Mouse (Mus musculus): ENCODE data around the gene Appbp2. TPM values are rescaled to one million over a fixed set of nuclear protein-coding genes. Genes with fewer than 3 reads are reported as not detected.

The Appbp2 gene
- total and polyA plus RNA-seq, 3 experiments, result 5.3 to 47.5 (median 33.2) TPM

DNA sequence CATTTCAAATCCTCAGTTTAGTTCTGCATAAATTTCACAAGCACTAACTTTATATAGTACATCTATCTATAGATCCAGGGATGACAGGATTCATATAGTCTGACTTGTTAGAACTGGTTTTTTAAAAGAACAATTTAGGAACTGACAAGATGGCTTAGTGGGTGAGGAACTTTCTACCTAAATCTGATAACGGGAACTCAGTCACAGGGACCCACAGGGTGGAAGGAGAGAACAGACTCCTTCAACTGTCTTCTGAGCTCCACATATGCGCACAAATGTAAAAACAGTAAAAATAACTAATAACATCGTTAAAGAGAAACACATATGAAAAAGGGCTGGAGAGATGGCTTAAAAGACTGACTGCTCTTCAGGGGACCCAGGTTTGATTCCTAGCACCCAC lies 15.9 kb downstream of the Appbp2 start:
- H3K36me3 ChIP-seq (replicated peaks), result peaks cover 52% of the 10 kb centered on the region
- DNase-seq (ENCODE audit: low spot score), result no peak

DNA sequence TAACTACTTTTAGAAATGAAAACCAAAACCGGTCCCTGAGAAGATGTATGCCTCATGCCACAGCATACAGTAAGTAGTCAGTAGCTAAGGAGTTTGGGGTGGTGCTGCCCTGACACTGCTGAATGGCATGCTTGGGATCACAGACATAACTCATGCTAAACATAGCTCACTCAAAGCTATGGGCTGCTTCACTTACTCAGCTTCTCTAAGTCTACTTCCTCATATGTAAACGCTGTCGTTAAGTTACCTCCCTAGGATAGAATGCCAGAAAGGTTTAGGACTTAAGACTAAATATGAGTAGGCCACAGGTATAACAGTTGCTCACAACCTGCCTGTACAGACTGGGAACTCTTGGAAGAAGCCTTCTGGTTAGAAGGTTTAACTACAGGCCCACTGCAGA lies 20.3 kb downstream of the Appbp2 start:
- no peak for ATAC-seq (ENCODE audit: extremely low read depth, insufficient number of reproducible peaks, low FRiP score, poor library complexity, severe bottlenecking)
- Histone ChIP-seq H3K9me3 (replicated peaks) (no peaks in the 10 kb centered on the region), H3K36me3 (replicated peaks) (peaks cover 67% of the 10 kb centered on the region), H3K27me3 (ENCODE audit: insufficient read depth, low read length) (no peaks in the 10 kb centered on the region), H3K4me1 (ENCODE audit: insufficient read depth, low read depth, low read length) (peaks cover 7% of the 10 kb centered on the region), H3K4me3 (ENCODE audit: low read depth, low read length) (no peak overlapping the region)
- TF ChIP-seq TAL1 (conservative IDR thresholded peaks at IDR 0.05; ENCODE audit: low read depth, low read length) (no peak), POLR2AphosphoS5 (IDR thresholded peaks at IDR 0.05; ENCODE audit: insufficient replicate concordance, low read depth, low read length) (no peak), GATA1 (IDR thresholded peaks at IDR 0.05; ENCODE audit: borderline replicate concordance, low read length) (no peak), GATA2 (IDR thresholded peaks at IDR 0.05; ENCODE audit: borderline replicate concordance, low read depth, low read length) (no peak), CTCF (IDR thresholded peaks at IDR 0.05; ENCODE audit: low read depth, low read length) (no peak)
- DNase-seq (ENCODE audit: low spot score), result no peak

More for the DNA sequence above, 15.9 kb downstream of the Appbp2 start:
- Histone ChIP-seq H3K27me3 (ENCODE audit: insufficient read depth, low read length) (no peaks in the 10 kb centered on the region), H3K9me3 (replicated peaks) (no peaks in the 10 kb centered on the region), H3K4me3 (ENCODE audit: low read depth, low read length) (no peak overlapping the region), H3K4me1 (ENCODE audit: insufficient read depth, low read depth, low read length) (peaks cover 11% of the 10 kb centered on the region)
- TF ChIP-seq POLR2AphosphoS5 (IDR thresholded peaks at IDR 0.05; ENCODE audit: insufficient replicate concordance, low read depth, low read length), result no peak
- no peak for TF ChIP-seq GATA2 (IDR thresholded peaks at IDR 0.05; ENCODE audit: borderline replicate concordance, low read depth, low read length)
- TF ChIP-seq TAL1 (conservative IDR thresholded peaks at IDR 0.05; ENCODE audit: low read depth, low read length), result no peak
- no peak for TF ChIP-seq CTCF (IDR thresholded peaks at IDR 0.05; ENCODE audit: low read depth, low read length)
- TF ChIP-seq GATA1 (IDR thresholded peaks at IDR 0.05; ENCODE audit: borderline replicate concordance, low read length), result no peak
- ATAC-seq (ENCODE audit: extremely low read depth, insufficient number of reproducible peaks, low FRiP score, poor library complexity, severe bottlenecking), result no peak

DNA sequence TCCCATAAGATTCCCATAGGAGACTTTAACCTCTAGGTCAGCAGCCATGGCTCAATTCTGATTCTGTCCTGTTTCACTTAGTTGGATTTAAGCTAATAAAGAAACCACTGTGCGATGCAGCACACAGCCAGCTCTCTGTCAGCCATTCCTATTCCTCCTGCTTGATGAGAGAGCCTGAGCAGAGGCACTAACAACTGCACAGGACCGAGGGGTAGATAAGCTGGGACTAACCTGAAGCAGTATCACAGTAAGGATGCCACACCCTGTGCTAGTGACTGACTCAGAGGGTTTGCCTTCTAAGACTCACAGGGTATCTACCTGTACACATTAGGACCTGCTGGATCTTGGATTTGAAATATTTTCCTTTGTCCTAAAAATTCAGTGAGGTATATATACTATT lies 21.7 kb downstream of the Appbp2 start:
- peaks cover 75% of the 10 kb centered on the region for H3K36me3 ChIP-seq (replicated peaks)
- ATAC-seq (ENCODE audit: extremely low read depth, insufficient number of reproducible peaks, low FRiP score, poor library complexity, severe bottlenecking), result no peak

DNA sequence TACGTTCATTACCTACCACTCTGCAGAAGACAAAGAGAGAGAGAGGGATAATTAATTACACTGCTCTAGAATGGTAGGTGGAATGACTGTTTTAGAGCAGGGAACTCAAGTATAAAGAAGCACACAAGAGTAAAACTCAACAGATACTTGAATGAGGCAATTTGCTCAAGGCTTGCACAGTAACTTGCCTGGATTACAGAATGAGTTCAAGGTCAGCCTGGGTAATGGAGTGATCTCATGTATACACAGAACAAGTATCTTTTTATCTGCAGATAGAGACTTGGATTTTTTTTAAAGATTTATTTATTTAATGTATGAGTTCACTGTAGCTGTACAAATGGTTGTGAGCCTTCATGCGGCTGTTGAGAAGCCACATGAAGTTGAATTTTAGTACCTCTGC lies 23.8 kb downstream of the Appbp2 start:
- no peak for DNase-seq (ENCODE audit: low spot score)
- Histone ChIP-seq H3K36me3 (replicated peaks) (peaks cover 83% of the 10 kb centered on the region), H3K9me3 (replicated peaks) (no peaks in the 10 kb centered on the region), H3K4me3 (ENCODE audit: low read depth, low read length) (no peak overlapping the region), H3K4me1 (ENCODE audit: insufficient read depth, low read depth, low read length) (peaks cover 6% of the 10 kb centered on the region), H3K27me3 (ENCODE audit: insufficient read depth, low read length) (no peaks in the 10 kb centered on the region)
- TF ChIP-seq TAL1 (conservative IDR thresholded peaks at IDR 0.05; ENCODE audit: low read depth, low read length) (no peak), GATA2 (IDR thresholded peaks at IDR 0.05; ENCODE audit: borderline replicate concordance, low read depth, low read length) (no peak), CTCF (IDR thresholded peaks at IDR 0.05; ENCODE audit: low read depth, low read length) (no peak), POLR2AphosphoS5 (IDR thresholded peaks at IDR 0.05; ENCODE audit: insufficient replicate concordance, low read depth, low read length) (no peak), GATA1 (IDR thresholded peaks at IDR 0.05; ENCODE audit: borderline replicate concordance, low read length) (no peak)
- ATAC-seq (ENCODE audit: extremely low read depth, insufficient number of reproducible peaks, low FRiP score, poor library complexity, severe bottlenecking), result no peak

More for the DNA sequence above, 21.7 kb downstream of the Appbp2 start:
- DNase-seq (ENCODE audit: low spot score), result no peak
- Histone ChIP-seq H3K4me3 (ENCODE audit: low read depth, low read length) (no peak overlapping the region), H3K4me1 (ENCODE audit: insufficient read depth, low read depth, low read length) (no peaks in the 10 kb centered on the region; the same call in 1 of the 2 replicates), H3K27me3 (ENCODE audit: insufficient read depth, low read length) (no peaks in the 10 kb centered on the region), H3K9me3 (replicated peaks) (no peaks in the 10 kb centered on the region)
- TF ChIP-seq CTCF (IDR thresholded peaks at IDR 0.05; ENCODE audit: low read depth, low read length), result no peak
- TF ChIP-seq POLR2AphosphoS5 (IDR thresholded peaks at IDR 0.05; ENCODE audit: insufficient replicate concordance, low read depth, low read length), result no peak
- no peak for TF ChIP-seq TAL1 (conservative IDR thresholded peaks at IDR 0.05; ENCODE audit: low read depth, low read length)
- no peak for TF ChIP-seq GATA1 (IDR thresholded peaks at IDR 0.05; ENCODE audit: borderline replicate concordance, low read length)
- TF ChIP-seq GATA2 (IDR thresholded peaks at IDR 0.05; ENCODE audit: borderline replicate concordance, low read depth, low read length), result no peak

DNA sequence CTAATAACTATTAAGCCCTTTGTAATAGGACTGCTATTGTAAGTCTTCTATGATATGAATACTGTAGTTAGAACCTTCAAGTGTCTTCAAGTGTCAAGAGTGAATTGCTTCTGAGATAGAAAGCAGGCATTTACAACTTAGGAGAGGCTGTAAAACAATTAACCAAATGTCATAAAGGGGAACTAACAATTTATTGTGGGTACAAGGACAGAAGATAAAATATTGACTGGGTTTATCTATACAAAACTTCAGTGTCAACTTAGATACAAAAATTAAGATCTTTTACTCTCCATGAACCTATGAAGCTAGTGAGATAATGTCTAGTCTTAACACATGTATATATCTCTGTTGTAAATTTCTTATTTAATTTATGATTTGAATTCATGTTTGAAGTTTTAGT lies 28.7 kb downstream of the Appbp2 start:
- no peaks in the 10 kb centered on the region for H3K27me3 ChIP-seq (ENCODE audit: insufficient read depth, low read length)
- H3K4me3 ChIP-seq (ENCODE audit: low read depth, low read length), result no peak overlapping the region
- H3K4me1 ChIP-seq (ENCODE audit: insufficient read depth, low read depth, low read length), result peaks cover 6% of the 10 kb centered on the region
- TF ChIP-seq CTCF (IDR thresholded peaks at IDR 0.05; ENCODE audit: low read depth, low read length) (no peak), GATA1 (IDR thresholded peaks at IDR 0.05; ENCODE audit: borderline replicate concordance, low read length) (no peak), GATA2 (IDR thresholded peaks at IDR 0.05; ENCODE audit: borderline replicate concordance, low read depth, low read length) (no peak)
- DNase-seq (ENCODE audit: low spot score), result no peak
- no peaks in the 10 kb centered on the region for H3K9me3 ChIP-seq (replicated peaks)
- ATAC-seq (ENCODE audit: extremely low read depth, insufficient number of reproducible peaks, low FRiP score, poor library complexity, severe bottlenecking), result no peak
- peaks cover 71% of the 10 kb centered on the region for H3K36me3 ChIP-seq (replicated peaks)

DNA sequence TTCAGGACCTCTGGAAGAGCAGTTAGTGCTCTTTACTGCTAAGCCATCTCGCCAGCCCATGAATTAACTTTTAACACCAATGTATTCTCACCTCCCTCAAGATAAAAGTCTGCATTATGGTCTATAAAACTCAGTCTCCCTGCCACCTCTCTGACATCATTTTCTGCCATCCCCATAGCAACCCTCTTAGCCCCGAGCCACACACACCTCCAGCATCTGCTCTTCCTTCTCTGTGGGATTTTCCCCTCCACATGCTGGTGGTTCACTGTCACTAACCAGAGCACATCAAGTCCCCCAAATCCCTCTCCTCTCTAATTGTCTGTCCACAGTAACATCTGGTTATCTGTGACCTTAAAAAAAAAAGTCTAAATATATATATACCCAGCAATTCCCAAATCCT lies 36.0 kb downstream of the Appbp2 start:
- DNase-seq (ENCODE audit: low spot score) (no peak), ATAC-seq (ENCODE audit: extremely low read depth, insufficient number of reproducible peaks, low FRiP score, poor library complexity, severe bottlenecking) (no peak)
- Histone ChIP-seq H3K4me1 (ENCODE audit: insufficient read depth, low read depth, low read length) (no peaks in the 10 kb centered on the region), H3K9me3 (replicated peaks) (no peaks in the 10 kb centered on the region), H3K27me3 (ENCODE audit: insufficient read depth, low read length) (no peaks in the 10 kb centered on the region), H3K4me3 (ENCODE audit: low read depth, low read length) (no peak overlapping the region), H3K36me3 (replicated peaks) (peaks cover 81% of the 10 kb centered on the region)
- TF ChIP-seq TAL1 (conservative IDR thresholded peaks at IDR 0.05; ENCODE audit: low read depth, low read length) (no peak), GATA1 (IDR thresholded peaks at IDR 0.05; ENCODE audit: borderline replicate concordance, low read length) (no peak)

DNA sequence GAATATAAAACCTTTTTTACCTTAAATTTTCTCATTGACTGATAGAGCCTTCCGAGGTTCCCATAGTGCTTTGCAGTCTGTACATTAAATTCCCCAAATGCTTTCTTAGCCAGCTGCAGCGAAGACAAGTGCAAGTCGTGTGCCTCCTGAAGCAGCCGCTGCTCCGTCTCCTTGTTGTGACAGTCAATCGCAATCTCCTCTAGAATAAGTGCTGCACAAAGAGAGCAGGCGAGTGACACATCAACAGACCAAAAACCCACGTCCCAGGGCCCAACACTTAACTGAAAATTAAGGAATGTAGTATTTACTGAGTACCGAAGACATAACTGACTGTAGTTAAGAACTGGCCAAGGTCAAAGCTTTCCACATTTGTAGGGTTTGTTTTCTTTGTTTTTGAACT lies 38.9 kb downstream of the Appbp2 start:
- no peak for TF ChIP-seq GATA1 (IDR thresholded peaks at IDR 0.05; ENCODE audit: borderline replicate concordance, low read length)
- Histone ChIP-seq H3K4me3 (ENCODE audit: low read depth, low read length) (no peak overlapping the region), H3K4me1 (ENCODE audit: insufficient read depth, low read depth, low read length) (no peaks in the 10 kb centered on the region; the same call in 1 of the 2 replicates), H3K36me3 (replicated peaks) (peaks cover 85% of the 10 kb centered on the region), H3K27me3 (ENCODE audit: insufficient read depth, low read length) (no peaks in the 10 kb centered on the region), H3K9me3 (replicated peaks) (no peaks in the 10 kb centered on the region)
- no peak for DNase-seq (ENCODE audit: low spot score)
- no peak for ATAC-seq (ENCODE audit: extremely low read depth, insufficient number of reproducible peaks, low FRiP score, poor library complexity, severe bottlenecking)
